Mouse (Mus musculus): ENCODE measurements around the gene Kcnab1.

DNA sequence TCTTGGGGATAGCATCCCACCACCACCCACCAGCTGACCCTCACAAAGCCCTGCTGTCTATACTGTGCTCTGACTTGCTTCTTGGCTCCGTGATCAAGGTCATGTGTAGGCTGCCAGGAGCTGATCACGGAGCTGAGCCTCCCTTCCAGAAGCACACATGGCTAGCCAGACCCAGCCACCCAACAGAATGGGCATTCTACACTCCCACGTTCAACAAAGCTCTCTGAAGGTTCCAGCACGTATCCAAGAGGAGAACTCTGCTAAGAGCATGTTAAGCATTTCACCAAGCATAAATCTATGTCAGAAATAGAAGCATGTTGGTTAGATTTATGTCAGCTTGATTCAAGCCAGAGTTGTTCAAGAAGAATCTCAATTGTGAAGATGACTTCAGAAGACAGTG, 66.6 kb downstream of the Kcnab1 start:
- TF ChIP-seq CTCF (IDR thresholded peaks at IDR 0.05; ENCODE audit: extremely low read depth, insufficient read length, insufficient replicate concordance, low read depth, low read length) (no peak), POLR2A (IDR thresholded peaks at IDR 0.05; ENCODE audit: low read depth, low read length) (no peak)
